Mouse (Mus musculus) erythroid progenitor cell, adult 5-6 weeks (primary cell): ENCODE results near the gene Cabp4. TPM values are rescaled to one million over a fixed set of nuclear protein-coding genes. Genes with fewer than 3 reads are reported as not detected.
"Not testable (repeated sequence)": the region's sequence is repeated elsewhere in the genome, so short reads cannot be mapped to it uniquely, and the experiment has no call there.

ENCODE experiments used
- ATAC-seq: replicated peaks from 2 replicates; pipeline ENCODE4 v1.8.0; 2016; ENCODE audit warnings: moderate number of reproducible peaks, mild to moderate bottlenecking, moderate TSS enrichment, inconsistent platforms; ENCODE audit not compliant: poor library complexity, low FRiP score, severe bottlenecking
- total RNA-seq, 2 experiments: library from RNA; stranded (forward) in 1 of 2; stranded (reverse) in 1 of 2; fragments of 150-400 nt in 1 of 2; fragments of 186-747, 209-891 nt in 1 of 2; gene quantifications; 2 replicates each; pipeline versions ENCODE4 v1.2.3 to v1.2.4; 2015 to 2017; ENCODE audit warnings: low replicate concordance in 2 of 2

Gene Cabp4
- total RNA-seq, 2 experiments from 2014 or later, result not detected

GRCm38 (mm10) chr19:4126759-4127495, 16.9 kb downstream of the Cabp4 start:
- peak; percentile 23; the same call in 1 of the 2 replicates for ATAC-seq

- ATAC-seq, result peak; percentile 75
Observed at GRCm38 (mm10) chr19:4125741-4126696, 17.8 kb downstream of the Cabp4 start, which contains the start of gene Aip. Gene Aip, minus strand, starts transcription at chr19:4125858.

GRCm38 (mm10) chr19:4125268-4125667, 18.6 kb downstream of the Cabp4 start:
- not testable (repeated sequence) for ATAC-seq

DNA sequence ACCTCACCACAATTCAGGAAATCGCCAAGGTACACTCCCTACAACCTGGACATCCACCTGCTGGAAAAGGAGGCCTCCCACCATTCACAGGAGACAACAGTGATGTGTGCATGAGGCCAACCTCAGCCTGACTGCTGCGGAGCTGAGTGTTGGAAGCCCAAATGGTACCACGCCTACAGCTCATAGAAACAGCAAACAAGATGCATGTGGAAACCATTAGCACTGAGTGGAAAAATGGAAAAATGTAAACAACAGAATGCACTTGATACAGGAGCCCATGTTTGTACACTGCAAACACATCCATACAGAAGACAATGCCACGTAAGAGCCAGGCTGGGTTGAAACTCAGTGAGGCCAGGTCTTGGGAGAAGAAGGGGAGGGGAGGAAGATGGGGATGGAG, 19.4 kb downstream of the Cabp4 start:
- no peak for ATAC-seq

- no peak for ATAC-seq
Observed at GRCm38 (mm10) chr19:4122411-4123370, 21.1 kb downstream of the Cabp4 start.

DNA sequence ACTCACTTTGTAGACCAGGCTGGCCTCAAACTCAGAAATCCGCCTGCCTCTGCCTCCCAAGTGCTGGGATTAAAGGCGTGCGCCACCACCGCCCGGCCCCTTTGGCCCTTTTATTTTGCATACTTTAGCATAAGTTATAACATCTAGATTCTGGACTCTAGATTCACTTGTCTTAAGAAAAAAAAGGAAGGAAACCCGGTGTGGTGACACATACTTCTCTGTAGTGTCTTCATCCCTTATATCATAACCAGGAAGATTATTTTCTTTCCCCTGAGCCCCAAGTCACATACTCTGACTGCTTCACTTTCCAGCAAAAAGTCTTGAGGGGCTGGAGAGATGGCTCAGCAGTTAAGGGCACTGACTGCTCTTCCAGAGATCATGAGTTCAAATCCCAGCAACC, 21.9 kb downstream of the Cabp4 start:
- not testable (repeated sequence) for ATAC-seq

DNA sequence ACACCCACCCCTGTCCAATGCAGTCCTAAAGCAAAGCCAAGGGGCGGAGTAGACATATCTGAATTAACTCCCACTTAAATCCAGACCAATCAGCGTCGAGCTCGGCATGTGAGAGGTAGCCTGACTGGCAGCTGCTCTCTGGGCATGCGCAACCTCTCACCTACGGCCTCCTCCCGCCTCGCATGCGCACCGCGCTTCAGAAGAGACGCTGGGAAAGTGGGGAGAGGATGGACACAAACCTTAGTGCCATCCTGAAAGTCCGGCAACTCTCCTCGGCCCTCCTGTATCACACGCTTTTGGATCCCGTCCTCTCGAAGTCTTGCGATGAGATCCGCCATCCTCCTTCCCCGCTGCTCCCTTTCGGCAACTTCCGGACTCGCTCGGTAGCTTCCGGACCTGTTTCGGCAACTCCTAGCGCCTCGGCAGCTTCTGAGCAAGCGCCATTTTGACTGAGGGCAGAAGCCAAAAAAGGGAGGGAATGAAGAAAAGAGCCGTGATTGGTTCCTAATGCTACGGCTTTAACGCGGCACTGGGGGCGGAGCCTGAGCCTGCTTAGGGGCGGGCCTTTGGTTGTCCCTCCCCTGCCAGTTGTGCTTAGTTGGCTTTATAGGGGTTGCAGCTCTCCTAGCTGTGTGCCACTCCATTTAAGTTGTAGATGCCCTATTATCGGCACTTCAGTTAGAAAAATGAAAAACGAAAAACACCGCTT, 22.6 kb downstream of the Cabp4 start:
- peak; percentile 78 for ATAC-seq

GRCm38 (mm10) chr19:4120496-4120895, 23.3 kb downstream of the Cabp4 start:
- no peak for ATAC-seq

DNA sequence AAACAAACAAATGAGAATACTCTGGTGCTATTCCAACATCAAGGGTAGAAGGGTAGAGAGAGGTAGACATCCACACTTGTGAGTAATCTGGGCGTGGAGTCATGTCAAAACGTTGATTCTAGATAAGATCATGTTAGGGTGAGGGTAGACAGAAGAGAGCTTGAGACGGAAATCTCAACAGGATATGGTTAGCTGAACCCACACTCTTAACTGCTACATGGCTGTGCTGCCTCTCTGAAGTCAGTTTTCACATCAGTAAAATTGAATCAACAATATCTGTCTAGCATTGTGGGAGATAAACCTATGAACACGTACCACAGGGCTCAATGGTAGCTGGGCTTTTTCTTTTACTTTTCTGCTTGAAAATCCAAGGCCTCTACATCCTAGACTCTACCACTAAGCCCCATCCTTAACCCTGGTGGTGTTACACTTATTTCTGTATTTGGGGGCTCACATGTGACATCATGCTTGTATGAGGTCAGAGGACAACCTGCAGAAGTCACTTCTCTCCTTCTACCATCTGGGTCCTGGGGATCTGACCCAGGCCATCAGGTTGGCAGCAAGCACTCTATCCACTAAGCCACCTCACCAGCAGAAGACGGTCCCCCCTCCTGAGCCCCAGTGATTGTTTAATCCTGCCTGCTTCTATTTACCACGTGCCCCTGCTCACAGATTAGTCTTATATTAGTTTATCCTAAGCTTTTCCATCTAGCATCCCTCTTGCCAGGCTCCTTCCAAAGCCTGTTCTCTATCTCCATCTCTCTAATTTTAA, 23.9 kb downstream of the Cabp4 start:
- ATAC-seq, result no peak

DNA sequence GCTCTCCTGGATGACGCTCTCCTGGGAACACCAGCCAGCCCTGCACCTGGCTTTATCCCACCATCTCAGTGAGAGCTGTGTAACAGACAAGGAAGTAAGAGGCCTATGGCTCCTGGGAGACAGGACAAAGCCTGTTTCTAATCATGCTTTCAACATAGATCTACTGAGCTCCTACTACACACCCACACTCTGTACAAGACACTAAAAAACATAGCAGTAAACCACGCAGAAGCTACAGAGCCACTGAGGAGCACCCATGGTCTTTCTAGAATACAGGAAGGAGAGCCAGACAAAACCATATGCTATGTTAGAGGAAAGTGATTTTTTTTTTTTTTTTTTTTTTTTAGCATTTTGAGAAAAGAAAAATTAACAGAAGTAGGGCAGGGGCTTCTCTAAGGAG, 25.5 kb downstream of the Cabp4 start:
- ATAC-seq, result no peak

GRCm38 (mm10) chr19:4117006-4117405, 26.8 kb downstream of the Cabp4 start:
- no peak for ATAC-seq

DNA sequence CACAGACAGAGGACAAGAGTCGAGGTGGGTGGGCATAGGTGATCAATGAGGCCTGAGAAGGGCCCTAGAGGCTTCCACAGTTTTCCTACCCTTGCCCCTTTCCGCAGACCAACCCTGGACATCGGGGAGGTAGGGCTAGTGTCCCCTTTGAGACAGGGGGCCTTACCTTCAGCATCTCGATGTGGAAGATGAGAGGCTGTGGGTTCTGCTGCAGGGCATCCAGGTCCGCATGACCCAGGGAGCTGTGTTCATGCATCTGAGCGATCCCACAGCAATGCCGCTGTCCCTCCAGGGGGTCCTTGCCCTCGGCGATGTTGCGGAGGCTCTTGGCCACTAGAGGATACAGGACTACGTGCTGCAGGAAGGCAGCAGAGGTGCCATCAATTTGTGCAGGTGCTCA, 28.0 kb downstream of the Cabp4 start:
- no peak for ATAC-seq

DNA sequence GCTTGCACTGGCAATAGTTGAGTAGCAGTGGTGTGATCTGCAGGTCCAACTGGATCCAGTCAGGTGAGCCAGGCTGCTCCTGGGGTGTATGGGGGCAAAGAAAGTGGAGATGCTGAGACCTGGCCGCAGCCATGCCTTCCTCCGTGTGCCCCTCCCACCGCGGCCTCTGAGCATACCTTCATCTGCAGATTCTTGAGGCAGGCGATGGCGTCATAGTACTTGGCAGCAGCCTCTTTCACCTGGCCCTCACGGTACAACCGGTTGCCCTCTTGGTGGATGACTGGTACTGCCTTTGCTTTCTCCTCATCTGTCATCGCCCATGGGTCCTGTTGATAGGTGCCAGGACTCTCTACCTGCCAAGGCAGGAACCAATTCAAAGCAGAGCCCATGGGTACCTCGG, 28.7 kb downstream of the Cabp4 start:
- ATAC-seq, result no peak

- ATAC-seq, result no peak
Observed at GRCm38 (mm10) chr19:4114551-4114950, 29.3 kb downstream of the Cabp4 start.

GRCm38 (mm10) chr19:4113806-4114230, 30.0 kb downstream of the Cabp4 start:
- peak; percentile 18 for ATAC-seq

DNA sequence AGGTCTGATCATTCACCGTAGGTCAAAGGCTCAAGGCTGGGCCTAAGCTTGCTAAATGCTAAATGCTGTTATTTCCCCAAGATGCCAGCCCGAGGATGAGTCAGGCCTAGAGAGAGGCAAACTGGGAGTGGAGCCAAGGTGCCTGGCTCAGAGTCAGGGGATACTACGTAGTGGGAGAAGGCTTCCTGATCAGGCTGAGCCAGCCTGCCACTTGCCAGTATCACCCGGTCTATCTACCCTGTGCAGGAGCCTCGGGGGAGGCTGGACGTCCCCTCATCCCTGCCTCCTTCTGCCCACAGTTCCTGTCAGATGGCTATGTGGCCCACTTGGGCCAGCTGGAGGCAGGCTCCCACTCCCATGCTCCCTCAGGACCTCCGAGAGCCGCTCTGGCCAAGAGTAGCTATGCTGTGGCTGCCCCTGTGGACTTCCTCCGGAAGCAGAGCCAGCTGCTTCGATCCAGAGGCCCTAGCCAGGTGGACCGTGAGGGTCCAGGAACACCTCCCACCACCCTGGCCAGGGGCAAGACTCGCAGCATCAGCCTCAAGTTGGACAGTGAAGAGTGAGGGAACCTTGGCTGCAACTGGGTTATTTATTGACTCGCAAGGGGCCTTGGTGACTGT, 30.5 kb downstream of the Cabp4 start:
- peak; percentile 88 for ATAC-seq

GRCm38 (mm10) chr19:4112063-4112960, 31.5 kb downstream of the Cabp4 start:
- no peak for ATAC-seq
